Mouse (Mus musculus) adrenal gland, adult 18-20 months (tissue): ENCODE measurements at regions not wholly inside any gene's neighbourhood (a gene's known extent, or its start where the extent isn't known, plus 50 kb on each side); places are given as distances from the start of the nearest gene placed in this dataset.
"Not testable (repeated sequence)": the region's sequence is repeated elsewhere in the genome, so short reads cannot be mapped to it uniquely, and the experiment has no call there.

Source experiments
- DNase-seq, 2 experiments: peaks; one replicate each; pipeline ENCODE4 v3.0.0; 2021 to 2022; ENCODE audit warnings: low spot score in 2 of 2

- no peak for DNase-seq
Observed at GRCm38 (mm10) chr13:25609241-25609640, 338.9 kb upstream of the Nrsn1 start.

- not testable (repeated sequence) for DNase-seq
Observed at GRCm38 (mm10) chr13:25601351-25601750, 331.0 kb upstream of the Nrsn1 start.

DNA sequence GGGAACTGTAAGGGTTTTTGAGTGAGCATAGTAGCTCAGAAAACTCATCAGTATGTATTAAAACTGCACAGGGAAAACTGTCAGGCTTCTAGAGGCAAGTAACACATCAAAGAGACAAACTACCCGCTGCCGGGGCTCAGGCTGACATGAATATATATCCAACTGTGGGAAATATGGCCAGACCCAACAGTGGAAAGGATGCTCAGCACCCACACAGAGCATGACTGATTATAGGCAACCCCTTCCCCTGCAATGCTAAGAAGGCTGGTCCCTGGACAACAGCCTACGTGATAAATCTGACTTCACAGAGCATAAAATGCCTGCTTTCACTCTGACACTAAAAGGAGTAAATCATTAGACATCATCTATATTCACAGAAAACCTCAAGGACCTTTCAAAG lies 324.3 kb upstream of the Nrsn1 start:
- no peak for DNase-seq

- no peak for DNase-seq
Observed at GRCm38 (mm10) chr13:25570641-25571040, 300.3 kb upstream of the Nrsn1 start.

- peak in 1 of 2 experiments; percentile 22 for DNase-seq
Observed at GRCm38 (mm10) chr13:25562746-25563145, 292.4 kb upstream of the Nrsn1 start.

DNA sequence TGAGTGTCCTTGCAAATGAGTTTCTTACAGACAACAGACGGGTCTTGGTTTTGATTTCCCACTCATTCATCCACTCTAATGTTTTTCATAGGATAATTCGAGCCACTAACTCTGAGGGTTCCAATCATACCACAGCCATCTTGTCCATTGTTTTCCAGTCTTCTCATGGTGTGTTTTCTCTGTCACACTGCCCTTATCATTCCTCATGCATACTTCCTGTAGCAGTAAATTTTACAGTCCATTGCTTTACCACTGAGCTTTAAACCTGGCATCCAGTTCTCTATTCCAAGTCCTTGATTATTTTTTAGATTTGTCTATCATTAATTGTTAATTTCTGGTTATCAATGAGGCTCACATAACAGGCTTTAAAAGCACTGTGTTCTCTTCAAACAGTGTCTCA lies 290.0 kb upstream of the Nrsn1 start:
- no peak for DNase-seq

DNA sequence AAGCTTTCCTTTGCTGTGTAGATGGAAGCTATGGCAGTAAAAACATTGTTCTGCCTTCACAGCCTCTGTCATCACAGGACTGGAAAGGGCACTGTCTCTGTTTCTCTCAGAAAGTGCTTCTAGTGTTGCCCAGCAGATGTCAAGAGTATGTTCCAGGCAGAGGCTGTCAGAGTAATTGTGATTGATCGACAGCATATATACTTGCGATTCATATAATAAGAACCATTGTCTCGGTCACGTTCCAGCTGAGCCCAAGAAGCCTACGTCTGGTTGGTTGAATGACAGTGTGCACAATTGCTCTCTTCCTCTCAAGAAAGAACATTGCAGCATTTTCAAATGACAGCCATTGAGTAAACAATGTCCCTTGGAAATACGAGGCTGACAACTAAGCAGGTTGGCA lies 284.7 kb upstream of the Nrsn1 start:
- no peak for DNase-seq

GRCm38 (mm10) chr13:25548551-25548950 lies 278.2 kb upstream of the Nrsn1 start:
- no peak for DNase-seq

- no peak for DNase-seq
Observed at GRCm38 (mm10) chr13:25547150-25548145, 277.1 kb upstream of the Nrsn1 start.

- no peak for DNase-seq
Observed at GRCm38 (mm10) chr13:25524094-25524493, 253.8 kb upstream of the Nrsn1 start.

DNA sequence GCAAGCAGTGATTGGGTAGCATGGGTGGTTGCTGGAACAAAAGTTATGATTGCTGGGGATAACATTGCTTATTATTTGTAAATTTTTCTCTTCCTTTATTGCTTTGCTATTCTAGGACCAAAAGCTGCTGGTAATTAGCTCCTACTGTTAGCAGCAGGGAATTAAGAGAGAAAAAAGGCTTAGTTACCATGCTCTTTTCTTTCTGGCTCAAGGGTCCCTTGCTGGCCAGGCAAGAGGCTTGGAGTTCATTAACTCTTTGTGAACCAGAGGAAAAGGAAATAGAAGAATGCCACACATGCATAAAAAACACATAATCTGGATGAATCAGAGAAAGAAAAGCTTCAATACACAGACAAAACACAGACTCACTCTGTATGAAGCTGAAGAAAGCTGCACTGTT lies 237.1 kb upstream of the Nrsn1 start:
- DNase-seq: no peak

DNA sequence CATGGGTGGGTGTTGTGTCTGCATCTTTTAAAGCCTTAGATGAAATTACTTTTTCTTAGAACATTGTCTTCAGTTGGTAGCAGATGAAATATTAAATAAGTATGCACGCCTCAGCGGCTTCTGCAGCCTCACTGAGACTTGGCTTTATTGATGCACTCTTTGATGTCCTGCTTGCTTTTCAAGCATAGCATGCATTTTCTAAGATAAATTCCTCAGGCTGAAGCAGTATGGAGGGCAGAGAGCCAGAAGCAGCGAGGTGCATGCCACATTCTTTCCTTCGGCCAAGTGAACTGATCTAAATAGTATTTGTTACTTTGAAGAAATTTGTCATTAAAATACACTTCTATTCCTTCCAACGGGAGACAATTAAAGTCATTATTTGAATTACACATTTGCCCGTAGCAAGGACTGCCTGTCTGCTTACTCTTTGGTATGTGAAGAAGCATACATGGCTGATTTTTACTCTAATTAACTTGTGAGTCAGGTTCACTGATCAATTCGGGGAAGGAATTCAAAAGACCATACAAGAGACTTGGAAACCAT lies 224.3 kb upstream of the Nrsn1 start:
- DNase-seq: no peak

- DNase-seq: no peak
Observed at GRCm38 (mm10) chr13:25490036-25490435, 219.7 kb upstream of the Nrsn1 start.

- DNase-seq: no peak
Observed at GRCm38 (mm10) chr13:25483309-25483708, 213.0 kb upstream of the Nrsn1 start.

DNA sequence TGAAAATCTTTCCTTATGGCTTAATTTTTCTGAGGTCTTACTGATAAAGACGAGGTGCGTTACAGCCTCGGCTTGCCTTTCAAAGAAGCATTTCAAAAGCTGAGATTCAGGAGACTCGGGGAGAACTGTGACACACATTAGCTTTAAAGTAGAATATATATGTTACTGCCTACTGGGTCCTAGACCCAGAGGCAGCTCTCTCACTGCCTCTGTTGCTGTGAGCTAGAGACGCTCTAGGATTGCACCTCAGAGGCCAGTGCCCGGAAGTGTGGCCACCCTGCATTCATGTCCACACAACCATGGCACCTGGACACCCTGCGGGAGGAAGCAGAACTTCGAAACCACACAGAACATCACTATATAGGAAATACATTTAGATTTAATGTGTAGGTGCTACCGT lies 181.6 kb upstream of the Nrsn1 start:
- DNase-seq: no peak

DNA sequence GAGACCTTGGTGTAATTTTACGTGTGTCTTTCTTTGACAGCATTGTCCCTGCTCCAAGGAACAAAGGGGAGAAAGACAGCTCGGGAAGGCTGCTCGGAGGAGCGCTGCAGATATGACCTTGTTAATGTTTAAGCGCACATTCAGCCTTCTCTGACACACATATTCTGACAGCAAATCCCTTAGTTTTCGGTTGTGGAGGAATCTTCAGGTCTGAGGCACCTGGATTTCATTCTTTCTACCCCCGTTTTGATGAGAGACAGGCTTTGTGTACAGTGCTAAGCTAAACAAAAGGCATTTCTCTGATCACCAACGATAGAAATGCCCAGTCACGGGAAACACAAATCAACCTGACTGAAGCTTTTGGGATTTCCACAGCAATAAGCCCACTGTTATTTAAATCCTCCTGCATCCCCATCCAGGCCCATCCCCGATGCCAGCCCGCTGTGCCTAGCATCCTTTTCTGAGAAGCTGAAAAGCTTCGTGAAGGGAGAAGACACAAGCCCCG lies 181.1 kb upstream of the Nrsn1 start:
- no peak for DNase-seq

DNA sequence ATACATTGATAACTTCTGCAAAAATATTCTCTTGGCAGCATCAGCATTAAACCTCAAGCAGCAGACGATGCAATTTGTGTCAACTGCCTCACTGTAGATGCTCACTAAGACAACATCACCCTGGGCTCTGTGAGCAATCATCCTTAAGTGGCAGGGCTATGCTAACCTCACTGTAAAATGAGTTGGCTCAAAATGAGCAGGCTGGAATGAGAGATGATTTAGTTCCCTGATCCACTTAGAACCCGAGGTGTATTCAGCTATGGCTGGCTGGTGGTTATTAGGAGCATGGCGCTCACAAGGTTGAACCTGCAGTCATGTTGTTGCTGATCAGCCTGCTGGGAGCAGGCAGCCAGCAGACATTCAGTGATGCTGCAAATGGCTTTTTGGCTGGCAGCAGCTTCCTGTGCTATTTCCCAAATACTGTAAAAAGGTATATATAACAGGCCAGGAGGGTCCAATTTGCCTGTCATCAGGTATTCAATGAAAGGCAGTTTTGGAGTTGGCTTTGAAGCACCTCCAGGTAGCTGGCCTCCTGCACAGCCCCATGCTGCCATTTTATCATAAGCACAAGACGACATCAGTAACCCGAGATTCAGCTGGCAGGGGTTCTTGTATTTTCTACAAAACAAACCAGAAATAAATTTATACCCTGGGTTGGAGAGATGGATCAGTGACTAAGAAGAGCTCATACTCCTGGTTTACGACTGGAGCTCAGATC lies 159.6 kb upstream of the Nrsn1 start:
- no peak for DNase-seq

- no peak for DNase-seq
Observed at GRCm38 (mm10) chr13:25403182-25403795, 133.0 kb upstream of the Nrsn1 start.

DNA sequence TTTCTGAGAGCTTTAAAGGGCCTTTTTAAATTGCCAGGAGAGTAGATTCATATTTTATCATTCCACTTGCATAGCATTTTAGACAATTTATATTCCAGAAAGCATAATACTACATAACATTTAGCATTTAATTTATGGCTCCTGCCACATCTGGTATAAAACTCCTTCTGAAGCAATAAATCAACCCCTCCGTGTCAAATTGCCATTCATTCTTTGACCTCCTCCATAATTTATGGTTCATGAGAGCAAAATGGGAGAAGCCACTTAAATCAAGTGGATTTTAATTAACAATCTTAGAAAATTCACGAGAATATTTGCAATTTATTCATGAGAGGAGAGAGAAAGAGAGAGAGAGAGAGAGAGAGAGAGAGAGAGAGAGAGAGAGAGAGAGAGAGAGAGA lies 132.4 kb upstream of the Nrsn1 start:
- DNase-seq: no peak

GRCm38 (mm10) chr13:25401936-25402504 lies 131.7 kb upstream of the Nrsn1 start:
- no peak for DNase-seq

DNA sequence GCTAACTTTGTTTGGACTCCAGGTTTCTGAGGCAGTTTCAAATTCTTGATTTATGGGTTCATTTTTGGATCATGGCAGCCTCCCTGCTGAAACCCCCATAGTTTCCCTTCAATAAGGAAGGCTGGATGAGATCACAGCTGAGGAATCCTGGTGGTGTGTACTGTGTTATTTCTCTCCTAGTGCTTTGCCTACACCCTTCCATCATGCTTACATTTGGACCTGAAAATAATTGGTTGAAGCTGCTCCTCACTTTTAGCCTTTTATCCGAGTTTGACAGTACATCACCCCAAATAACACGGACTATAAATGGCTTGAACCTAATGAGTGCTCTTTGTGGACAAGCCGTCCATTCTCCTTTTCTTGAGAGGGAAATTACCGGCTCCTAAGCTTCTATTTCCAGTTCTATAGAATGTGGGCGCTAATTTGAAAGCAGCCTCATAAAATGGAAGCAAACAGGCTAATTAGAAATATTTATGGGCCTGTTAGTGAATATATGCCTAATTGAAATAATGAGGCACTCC lies 122.5 kb upstream of the Nrsn1 start:
- no peak for DNase-seq
